Mouse (Mus musculus): ENCODE data around the gene Anks1.

The Anks1 gene

GRCm38 (mm10) chr17:28026111-28026872 is 117.2 kb downstream of the Anks1 start:
- no peak for DNase-seq

- DNase-seq: no peak
Measured at GRCm38 (mm10) chr17:28027197-28027596, 118.1 kb downstream of the Anks1 start.

DNA sequence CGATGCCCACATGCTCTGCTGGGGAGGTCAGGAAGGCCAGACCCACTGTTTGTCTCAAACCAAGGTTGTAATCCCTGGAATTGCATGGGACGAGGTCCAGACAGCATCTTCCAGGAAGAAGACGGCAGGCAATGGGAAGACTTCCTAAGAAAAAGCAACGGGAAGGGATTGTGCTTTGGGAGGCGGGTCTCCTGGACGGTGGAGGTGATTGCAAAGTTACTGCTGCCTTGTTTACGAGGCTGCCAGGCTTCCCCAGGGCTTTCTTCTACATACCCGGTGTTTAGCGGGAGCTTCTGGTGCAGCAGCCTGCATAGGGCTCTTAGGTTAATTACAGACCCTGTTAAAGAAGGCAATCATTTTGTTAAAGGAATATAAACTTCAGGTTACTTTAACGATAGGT is 119.1 kb downstream of the Anks1 start:
- DNase-seq: no peak

- DNase-seq: no peak
Measured at GRCm38 (mm10) chr17:28029308-28029707, 120.2 kb downstream of the Anks1 start.

GRCm38 (mm10) chr17:28030446-28030845 is 121.3 kb downstream of the Anks1 start:
- no peak for DNase-seq

DNA sequence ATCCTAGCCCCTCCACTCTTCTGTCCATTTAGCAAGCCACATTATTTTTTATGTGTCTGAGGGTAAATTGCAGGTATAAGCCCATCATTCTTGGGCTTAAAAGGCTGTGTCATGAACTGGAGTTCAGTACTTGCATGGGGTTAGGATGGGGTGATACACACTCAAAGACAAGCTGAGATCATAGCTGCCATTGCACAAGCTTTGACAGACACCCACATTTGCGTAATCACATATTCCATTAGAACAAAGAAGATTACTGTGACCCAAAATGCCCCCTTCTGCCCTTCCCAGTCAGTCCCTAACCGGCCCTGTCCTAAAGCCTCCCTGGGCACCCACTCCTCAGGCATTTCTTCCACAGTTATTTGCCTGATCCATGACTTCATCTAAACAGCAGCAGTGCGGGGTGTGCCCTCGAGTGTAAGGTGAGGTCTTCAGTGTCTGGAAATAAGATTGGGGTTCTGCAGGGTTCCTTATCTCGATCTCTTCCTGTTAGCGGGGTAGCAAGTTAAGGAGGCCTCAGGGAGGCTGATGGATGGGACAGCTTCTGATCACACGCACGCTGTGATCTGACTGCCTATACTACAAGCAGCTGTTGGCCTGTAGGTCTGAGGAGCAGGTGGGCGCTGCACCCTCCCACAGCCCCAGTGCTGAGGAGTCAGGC is 122.3 kb downstream of the Anks1 start:
- no peak for DNase-seq

GRCm38 (mm10) chr17:28032219-28032618 is 123.1 kb downstream of the Anks1 start:
- DNase-seq: no peak

DNA sequence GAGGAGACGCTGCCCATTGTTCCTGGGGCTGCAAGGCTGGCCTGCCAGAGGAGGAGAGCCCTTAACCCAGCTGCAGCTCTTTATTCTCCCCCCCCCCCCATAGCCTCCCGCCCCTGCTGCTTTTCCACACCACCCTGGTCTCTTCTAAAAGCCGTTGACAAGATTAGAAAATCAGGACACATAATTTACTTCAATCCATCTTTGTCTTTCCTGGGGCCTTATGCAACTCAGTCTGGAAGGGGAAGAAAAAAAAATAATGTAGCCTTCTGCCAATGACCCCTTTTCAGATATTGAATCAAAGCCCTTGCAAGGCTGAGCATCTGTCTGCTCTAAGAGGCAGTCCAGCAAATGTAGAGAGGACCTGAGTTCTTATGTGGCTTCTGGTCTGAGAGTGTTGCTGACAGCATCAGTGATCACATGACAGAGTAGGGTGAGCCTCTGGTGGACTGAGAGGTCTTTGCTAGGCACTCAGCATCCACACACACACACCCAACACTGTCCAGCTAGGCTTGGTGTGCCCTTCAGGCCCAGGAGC is 124.0 kb downstream of the Anks1 start:
- DNase-seq: no peak

DNA sequence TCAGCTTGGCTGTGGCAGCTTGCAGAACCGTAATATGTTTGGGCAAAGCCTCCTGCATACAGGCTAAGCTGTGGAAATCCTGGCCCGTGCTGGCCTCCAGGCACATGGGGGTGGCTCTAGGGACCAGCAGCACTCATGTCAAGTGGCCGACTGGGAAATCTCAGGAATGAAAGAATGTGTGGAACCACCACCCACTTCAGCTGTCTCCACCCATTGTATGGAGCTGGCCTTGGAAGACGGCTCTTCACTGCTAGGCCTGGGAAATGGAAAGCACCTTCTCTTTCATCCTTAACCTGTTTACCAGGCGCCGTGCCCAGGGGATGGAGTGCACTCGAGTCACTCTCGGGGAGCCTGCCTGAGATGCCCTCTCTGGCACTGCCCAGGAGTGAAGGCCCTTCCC is 125.9 kb downstream of the Anks1 start:
- no peak for DNase-seq

GRCm38 (mm10) chr17:28036813-28037756 is 128.0 kb downstream of the Anks1 start:
- no peak for DNase-seq

GRCm38 (mm10) chr17:28040620-28041019 is 131.5 kb downstream of the Anks1 start:
- no peak for DNase-seq

GRCm38 (mm10) chr17:28041298-28041697 is 132.2 kb downstream of the Anks1 start:
- DNase-seq: no peak

DNA sequence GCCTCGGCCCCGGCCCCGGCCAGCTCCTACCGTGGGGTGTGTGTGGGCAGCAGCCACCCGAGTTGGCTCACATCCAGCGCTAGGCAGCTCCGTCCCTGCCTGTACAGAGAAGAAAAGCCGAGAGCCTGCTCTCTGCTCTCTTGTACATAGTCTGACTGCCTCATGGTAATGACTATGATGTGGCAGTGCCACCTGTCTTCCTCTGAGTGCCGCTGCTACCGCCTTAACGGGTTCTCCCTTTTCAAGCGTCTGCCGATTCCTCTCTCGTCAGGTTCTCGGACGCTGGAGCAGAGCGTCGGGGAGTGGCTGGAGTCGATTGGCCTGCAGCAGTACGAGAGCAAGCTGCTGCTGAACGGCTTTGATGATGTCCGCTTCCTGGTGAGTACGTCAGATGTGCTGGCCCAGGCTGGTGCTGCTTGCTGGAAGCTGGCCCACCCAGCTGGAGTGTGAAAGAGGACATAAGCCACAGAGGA is 133.2 kb downstream of the Anks1 start:
- DNase-seq: peak; percentile 39 to 46

DNA sequence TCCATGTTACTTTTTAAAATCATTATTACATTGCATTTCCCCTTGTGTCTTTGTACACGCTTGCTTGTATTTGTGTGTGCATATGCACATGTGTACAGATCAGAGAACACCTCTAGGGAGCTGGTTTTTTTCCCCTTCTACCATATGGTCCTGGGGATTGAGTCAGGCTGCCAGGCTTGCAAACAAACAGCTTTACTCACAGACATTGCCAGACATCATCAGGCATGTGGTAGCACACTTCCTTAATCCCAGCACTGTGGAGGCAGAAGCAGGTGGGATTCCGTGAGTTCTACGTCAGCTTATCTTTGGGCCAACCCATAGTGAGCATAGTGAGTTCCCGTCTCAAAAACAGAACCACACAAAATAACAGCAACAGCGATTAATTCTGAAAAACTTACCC is 137.9 kb downstream of the Anks1 start:
- DNase-seq: no peak

DNA sequence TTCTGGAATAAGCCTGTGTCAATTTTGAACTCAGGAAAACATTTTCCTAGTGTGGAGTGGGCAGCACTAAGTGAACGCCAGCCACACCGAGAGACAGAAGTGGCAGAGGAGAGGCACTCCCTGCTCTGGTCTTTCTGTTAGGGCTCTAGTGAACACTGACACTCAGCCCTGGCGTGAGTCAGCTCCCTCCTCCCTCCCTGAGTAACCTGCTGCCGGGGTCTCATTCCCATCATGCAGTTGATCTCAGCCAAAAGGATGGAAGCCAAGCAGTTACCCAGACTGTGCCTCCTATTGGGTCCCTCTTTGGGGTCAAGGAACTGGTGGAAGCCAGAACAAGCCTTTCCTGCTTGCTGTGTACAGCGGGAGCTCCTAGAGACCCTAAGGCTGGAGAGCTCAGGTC is 138.4 kb downstream of the Anks1 start:
- no peak for DNase-seq

- DNase-seq: no peak
Measured at GRCm38 (mm10) chr17:28048425-28048824, 139.3 kb downstream of the Anks1 start.

GRCm38 (mm10) chr17:28050210-28050609 is 141.1 kb downstream of the Anks1 start:
- peak; percentile 26 to 32 for DNase-seq

DNA sequence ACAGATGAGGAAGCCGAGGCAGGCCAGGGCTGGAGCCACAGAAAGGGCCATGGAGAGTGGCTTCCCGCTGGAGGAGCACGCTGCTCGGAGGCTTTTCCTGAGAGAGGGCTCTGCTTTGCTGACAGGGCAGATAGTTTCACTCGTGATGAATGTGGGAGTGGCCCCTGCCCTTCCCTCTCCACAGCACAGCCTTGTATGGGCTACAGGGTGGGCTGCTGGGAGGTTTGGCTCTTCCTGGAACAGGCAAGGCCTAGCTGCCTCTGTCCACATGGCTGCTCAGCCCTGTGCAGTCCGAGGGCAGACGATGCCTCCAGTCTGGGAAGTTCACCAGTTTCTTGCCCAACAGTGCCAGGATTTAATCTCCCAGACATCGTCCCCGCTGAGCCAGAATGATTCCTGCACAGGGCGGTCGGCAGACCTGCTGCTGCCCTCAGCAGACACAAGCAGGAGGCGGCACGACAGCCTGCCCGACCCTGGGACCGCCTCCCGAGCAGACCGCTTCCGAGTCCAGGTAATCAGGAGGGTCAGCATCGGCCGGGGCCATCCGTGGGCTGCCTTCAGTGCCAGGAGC is 143.3 kb downstream of the Anks1 start:
- peak; percentile 41 to 49 for DNase-seq

DNA sequence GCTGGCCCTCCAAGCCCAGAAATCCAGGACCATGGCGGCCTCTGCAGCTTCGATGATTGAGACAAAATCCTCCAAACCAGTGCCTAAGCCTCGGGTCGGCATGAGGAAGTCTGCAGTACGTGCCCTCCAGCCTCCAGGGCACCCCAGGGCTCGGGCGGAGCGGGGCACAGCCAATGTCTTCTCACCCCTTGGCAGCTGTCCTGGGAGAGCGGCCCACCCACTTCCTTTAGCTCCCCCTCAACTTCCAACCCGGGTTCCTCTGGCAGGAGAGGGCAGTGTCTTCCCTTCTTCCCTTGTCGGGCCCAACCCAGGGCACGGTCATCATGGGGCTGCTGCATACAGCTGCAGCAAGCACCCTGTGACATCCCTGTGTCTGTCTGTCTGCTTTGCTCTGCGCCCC is 149.2 kb downstream of the Anks1 start:
- no peak for DNase-seq

DNA sequence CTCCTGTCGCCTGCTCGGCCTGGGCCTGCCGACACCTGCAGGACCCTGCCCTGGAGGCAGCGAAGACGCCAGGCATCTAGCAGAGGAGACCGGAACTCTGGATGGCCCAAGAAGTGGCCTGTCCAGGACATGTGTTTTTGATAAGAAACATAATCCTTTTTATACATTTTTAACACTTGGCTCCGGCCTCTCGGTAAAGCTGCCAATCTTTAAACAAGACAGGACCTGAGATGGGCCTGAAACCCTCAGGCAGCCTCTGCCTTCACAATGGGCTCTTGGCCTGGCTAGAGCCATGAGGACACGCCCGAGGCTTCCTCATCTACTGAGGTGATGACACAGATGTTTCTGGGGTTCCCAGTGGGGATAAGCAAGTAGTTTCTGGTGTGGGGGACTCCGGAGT is 151.6 kb downstream of the Anks1 start:
- no peak for DNase-seq

- DNase-seq: peak; percentile 45 to 49
Measured at GRCm38 (mm10) chr17:28061472-28061871, 152.4 kb downstream of the Anks1 start.

DNA sequence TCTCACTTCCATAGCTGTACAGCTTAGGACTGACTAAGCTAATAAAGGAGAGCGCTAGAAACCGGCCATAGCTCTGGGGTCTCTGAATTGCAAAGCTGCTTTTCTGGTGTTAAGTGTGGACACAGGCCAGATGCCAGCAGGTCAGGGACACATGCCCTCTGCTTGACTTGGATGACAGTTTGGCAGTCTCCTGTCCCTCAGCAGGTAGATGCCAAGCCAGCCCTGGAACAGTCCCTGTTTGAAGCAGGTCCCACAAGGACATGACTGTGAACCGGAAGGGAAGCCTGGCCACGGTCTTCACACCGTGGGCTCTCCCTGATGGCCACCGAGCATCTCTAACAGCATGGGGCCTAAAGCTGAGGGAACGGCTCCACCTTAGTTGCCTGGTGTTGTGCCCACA is 153.6 kb downstream of the Anks1 start:
- DNase-seq: peak; percentile 33 to 35

DNA sequence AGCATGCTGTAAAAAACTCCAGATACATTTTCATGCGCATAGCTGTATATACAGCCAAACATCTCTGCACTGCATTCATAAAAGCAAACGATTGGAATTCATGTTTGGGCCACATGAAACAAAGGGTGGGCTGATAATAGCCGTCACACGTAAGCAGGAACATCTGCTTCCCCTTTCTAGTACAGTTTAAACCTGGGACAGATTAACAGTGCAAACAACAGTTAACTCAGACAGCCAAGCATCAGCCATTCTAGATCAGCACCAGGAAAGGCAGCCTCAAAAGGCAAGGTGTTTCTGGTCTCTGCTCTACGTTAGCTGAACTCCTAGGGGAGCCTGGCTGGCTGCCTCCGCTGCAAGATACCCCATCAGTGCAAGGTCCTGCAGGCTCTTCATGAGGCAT is 154.1 kb downstream of the Anks1 start:
- no peak for DNase-seq

All from cerebellum, adult 18-20 months (tissue).